Mouse (Mus musculus): Measurements from ENCODE around the gene Ubd.
"Not testable (repeated sequence)": the region's sequence is repeated elsewhere in the genome, so short reads cannot be mapped to it uniquely, and the experiment has no call there.

Ubd gene

GRCm38 (mm10) chr17:37193656-37194055 is at the start of gene Ubd:
TSS of gene Ubd (plus strand) at chr17:37193892.
- no peak for DNase-seq

DNA sequence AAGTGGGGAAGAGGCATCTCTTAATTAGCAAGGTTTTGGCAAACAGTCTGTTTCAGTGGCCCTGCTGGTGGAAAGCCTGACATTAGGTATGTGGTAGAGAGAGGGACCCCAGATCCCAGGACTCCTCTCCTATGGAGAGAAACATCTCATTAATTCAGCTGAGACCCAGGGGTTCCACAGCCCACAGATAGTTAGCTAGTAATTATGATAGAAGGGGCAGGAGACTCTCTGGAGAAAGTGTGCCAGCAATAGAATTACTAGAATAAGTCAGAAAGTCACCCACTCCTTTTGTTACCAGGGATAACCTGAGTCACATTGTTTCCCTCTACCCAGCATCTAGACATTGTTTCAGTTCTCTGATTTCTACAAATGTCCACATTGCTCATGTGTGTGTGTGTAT is 32.3 kb upstream of the Ubd start, which contains the start of gene Olfr93:
Gene Olfr93 (minus strand): TSS at position 101 of the 400 bp plus-strand sequence.
- no peak for DNase-seq

DNA sequence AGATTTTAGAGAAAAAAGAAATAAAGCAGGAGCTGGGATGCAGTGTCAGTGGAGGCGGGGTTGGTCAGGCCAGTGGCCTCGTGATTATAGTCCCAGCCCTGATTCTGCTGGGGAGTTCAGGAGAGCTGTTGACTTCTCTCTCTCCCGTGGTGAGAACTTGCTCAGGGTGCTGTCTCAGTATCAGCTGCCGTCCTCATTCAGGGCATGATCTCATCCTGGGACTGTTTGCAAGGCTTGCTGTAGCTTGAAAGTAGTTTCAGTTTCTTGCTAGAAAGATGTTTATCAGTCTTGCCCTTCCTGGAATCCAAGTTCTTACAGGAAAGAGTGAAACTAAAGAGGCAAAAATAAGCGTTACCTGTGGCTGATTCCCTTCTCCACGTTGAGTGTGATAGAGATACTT is 8.2 kb upstream of the Ubd start:
- no peak for DNase-seq

DNA sequence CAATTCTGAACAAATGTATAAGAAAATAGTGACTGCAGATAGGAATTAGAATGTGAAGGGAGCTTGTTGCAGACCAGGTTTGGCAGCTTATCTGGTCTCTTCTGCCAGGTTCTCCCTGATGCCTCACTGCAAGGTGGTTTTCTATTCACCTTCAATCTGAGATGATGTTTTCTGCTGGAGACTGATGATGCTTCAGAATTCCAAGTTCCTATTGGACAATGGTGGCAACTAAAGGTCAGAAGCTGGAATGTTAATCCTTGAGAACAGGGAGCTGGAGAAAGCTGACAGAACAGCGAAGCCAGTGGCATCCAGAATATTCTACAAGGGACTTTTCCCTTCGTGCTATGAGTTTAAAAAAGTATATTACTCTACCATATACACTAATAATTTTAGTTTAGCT is 3.0 kb upstream of the Ubd start:
- DNase-seq, result peak; percentile 5 to 49

- DNase-seq, result no peak
Measured at GRCm38 (mm10) chr17:37193032-37193431, 660 bp upstream of the Ubd start.

DNA sequence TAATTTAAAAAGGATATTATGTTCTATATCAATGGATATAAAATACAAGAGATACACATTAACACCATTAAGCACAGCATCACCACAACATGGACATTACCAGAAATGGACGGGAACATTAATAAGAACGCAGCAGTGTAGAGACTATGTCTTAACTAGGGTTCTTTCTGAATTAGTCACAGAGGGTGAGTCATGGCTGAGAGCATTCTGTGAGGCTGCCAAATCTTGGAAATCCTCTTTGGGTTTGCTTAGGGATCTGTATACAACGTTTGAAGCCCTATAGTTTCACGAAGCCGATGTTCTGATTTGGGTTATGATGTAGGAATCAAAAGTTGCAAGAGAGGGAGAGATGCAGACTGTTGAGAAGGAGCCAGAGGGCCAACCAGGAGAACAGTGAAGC is 1.1 kb downstream of the Ubd start:
- DNase-seq, result no peak

- peak; percentile 21 to 39 for DNase-seq
Measured at GRCm38 (mm10) chr17:37196845-37197724, 3.4 kb downstream of the Ubd start.

DNA sequence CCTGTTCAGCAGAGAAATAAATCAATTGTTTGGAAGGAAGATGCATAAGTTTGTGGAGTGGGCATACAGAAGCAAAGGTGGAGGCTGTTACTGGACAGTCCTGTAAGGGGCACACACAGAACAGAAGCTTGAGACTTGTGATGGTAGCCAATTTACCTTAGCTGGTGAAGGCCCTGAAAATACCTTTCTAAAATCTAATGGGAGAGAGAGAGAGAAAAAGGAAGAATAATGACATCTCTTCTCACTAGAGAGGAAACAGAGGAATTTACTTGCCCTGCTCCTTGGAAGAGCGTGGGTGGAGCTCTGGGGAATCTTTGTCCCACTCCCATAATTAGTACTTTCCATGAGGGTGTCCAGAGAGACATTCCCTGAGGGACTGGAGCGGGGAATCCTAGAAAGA is 7.2 kb downstream of the Ubd start, which contains the start of gene Olfr94:
Gene Olfr94 (minus strand): TSS at position 101 of the 400 bp plus-strand sequence.
- DNase-seq, result no peak

- peak; percentile 75 to 86 for DNase-seq
Measured at GRCm38 (mm10) chr17:37203206-37203916, 9.7 kb downstream of the Ubd start.

DNA sequence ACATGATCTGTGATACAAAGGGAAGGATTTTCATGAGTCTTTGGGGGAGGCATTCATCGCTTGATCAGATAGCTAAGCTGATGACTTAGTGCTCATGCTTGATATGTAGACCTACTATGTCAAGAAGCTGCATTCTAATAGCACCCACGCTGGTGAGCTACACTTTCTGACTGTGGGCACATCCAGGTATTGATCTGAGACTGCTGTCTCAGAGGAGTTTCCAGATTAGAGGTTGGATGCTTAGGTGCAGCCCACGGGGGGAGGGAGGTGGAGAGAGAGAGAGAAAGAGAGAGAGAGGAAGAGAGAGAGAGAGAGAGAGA is 10.2 kb downstream of the Ubd start:
- no peak for DNase-seq

- DNase-seq, result peak; percentile 22 to 41
Measured at GRCm38 (mm10) chr17:37210884-37211768, 17.4 kb downstream of the Ubd start.

DNA sequence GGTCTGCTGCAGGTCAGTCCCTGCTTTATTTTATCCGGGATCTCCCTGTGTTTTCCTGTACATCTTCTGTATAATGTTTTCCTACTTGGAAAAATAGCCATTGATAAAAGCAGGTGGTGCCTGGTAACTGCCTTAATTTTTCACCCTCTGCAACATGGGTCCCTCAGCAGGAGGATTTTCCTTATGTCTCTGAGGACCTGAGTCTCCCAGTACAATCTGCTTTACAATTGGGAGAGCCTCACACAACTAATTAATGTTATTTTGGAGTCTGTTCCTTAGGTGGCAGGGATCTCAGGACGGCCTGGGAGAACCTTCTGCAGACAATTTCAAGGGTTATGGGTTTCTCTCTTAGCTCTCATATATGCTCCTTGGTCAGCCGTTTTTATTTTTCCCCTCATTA is 19.3 kb downstream of the Ubd start, which contains the start of gene Olfr95:
Gene Olfr95 (minus strand): TSS at position 101 of the 400 bp plus-strand sequence.
- no peak for DNase-seq

DNA sequence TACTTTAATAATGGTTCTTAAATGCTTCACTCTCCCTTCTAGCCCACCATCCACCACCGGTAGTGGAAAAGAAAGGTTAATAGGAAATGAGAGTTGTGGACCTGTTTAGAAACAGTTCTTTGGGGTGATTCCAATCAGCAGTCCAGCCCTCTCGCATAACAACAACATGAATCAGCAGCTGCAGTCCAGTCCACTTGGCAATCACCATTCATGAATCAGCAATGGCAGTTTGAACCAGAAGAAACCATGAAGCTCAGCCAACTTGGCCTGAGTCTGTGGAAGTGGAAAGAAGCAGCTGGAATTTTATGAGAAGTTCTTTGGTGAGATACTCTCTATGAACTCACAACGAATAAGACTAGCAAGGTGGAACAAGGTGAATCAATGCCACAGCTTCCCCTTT is 24.8 kb downstream of the Ubd start:
- DNase-seq, result no peak

DNA sequence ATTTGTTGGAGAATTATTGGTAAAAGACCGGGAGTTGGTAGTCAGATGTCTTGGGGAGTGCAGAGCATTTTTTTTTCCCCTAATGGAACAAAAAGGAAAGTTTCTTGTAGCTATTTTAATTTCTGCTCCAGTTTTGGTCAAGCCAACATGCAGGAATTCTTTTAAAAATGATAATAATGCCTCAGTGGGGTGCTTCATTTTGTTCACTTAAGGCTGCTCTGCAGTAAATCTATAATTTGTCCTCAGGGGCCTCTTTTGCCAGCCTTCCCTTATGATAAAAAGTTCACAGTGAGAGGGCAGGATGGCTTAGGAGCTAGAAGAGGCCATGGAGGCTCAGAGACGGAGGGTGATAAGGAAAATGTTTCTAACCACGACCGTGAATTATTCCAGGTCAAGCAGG is 26.2 kb downstream of the Ubd start, which contains the start of gene Olfr96:
Gene Olfr96 (plus strand): TSS at position 301 of the 400 bp plus-strand sequence.
- no peak for DNase-seq

GRCm38 (mm10) chr17:37221879-37222278 is 28.2 kb downstream of the Ubd start:
- no peak for DNase-seq

GRCm38 (mm10) chr17:37237230-37237629 is 43.5 kb downstream of the Ubd start, which contains the start of gene Olfr97:
TSS of gene Olfr97 (minus strand) at chr17:37237330.
- DNase-seq, result not testable (repeated sequence)

- no peak for DNase-seq
Measured at GRCm38 (mm10) chr17:37242198-37242597, 48.5 kb downstream of the Ubd start.
